In the genomic region with DNA sequence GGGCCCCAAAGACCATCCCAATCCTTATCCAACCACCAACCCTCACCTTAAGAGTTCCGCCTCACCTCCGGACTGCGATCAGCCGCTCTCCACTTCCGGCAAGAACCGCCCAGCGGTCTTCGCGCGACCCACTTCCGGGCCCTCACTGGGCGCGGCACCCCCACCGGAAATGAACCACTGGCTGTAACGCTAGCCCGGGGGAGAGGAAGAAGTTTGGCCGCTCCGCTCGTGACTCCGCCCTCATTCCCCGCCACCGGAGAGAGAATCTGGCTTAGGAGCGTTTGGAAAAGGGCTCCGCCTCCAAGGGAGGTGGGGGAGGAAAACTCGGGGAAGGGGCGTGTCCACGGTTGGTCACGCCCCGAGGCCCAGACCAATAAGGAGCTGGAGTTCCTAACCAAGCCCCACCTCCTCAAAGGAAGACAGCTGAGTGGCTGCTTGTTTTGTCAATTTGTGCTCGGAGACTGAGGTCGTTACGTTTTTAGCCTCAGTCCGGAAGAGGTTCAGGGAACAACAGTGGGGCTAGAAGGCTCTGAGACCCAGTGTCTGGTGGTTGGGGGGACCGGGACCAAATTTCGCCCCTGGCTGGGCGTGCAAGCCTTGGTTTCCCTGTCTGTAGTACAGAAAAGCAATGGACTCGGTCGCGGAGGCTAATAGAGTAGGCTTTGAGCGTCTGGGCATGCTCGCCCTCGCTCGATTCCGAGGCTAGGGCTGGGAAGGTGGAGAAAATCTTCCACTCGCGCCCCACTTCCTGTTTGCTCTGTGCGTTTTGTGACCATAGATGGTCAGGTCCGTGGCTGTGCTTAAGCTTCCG, we compare ENCODE assay signal across 8 mouse cellular contexts. TPM values are rescaled to one million over a fixed set of nuclear protein-coding genes. Genes with fewer than 3 reads are reported as not detected.
DNase-seq lines count a peak whose midpoint lies in the region; ATAC-seq lines count a peak whose summit lies in the region.

TSS of gene Cap1 (minus strand) at position 289 of the 811 bp plus-strand sequence.

- peak within 1 kb of the TSS; percentile 83 for H3K9ac ChIP-seq in hindbrain, embryonic 15.5 days

- peak; percentile 92 for DNase-seq in T-cell, adult 2 months (ENCODE audit: low spot score)
- peak; percentile 94 to 95 for DNase-seq in cerebellum, postnatal 36 days
- peak; percentile 98 for DNase-seq in frontal cortex, postnatal 36 days (ENCODE audit: low spot score in 2 of 2)
- DNase-seq in left cerebral cortex, adult 11 months (ENCODE audit: low spot score): peak; percentile 98
- DNase-seq in lung, postnatal 4 days: peak; percentile 99
- DNase-seq in retina, postnatal 7 days (ENCODE audit: low read depth, low spot score): peak; percentile 97
- DNase-seq in urinary bladder, adult 2 months (ENCODE audit: low spot score): peak; percentile 88

- no peaks in the 10 kb centered on the region for H3K9me3 ChIP-seq in hindbrain, embryonic 15.5 days

- no peaks in the 10 kb centered on the region for H3K36me3 ChIP-seq in hindbrain, embryonic 15.5 days

- no peaks in the 10 kb centered on the region for H3K27me3 ChIP-seq in hindbrain, embryonic 15.5 days

- WGBS in hindbrain, embryonic 15.5 days: under 1% methylated on average over 49 of the region's 49 CpGs

- H3K4me1 ChIP-seq in hindbrain, embryonic 15.5 days (replicated peaks): peaks cover 47% of the 10 kb centered on the region

- peak within 1 kb of the TSS; percentile 87 for H3K4me2 ChIP-seq in hindbrain, embryonic 15.5 days

- H3K27ac ChIP-seq in hindbrain, embryonic 15.5 days (replicated peaks): peak within 1 kb of the TSS; percentile 100

- peak within 1 kb of the TSS; percentile 79 for H3K4me3 ChIP-seq in hindbrain, embryonic 15.5 days

- peak; percentile 96 for ATAC-seq in hindbrain, embryonic 15.5 days (ENCODE audit: low FRiP score, low read depth)

RNA-seq across cellular contexts. Expression of gene Cap1, which starts in this region (rescaled TPM):
- polyA plus RNA-seq in hindbrain, embryonic 15.5 days (2015; fragmentation: Nextera tagmentation; extraction: Ambion mirVana): 67.8 and 72.8 TPM in 2 replicates
- polyA plus RNA-seq in urinary bladder, adult 2 months (2012; rRNA removed): 129 and 179 TPM in 2 replicates

Comparison
In these comparisons a context has a peak if more than half of its experiments do, and no peak if none do; other contexts are left out.
1. Peak in every context shown above with its lines: DNase-seq, ATAC-seq, H3K4me3 ChIP-seq and H3K27ac ChIP-seq.